Mouse (Mus musculus): ENCODE measurements around the gene Actg1. TPM values are rescaled to one million over a fixed set of nuclear protein-coding genes. Genes with fewer than 3 reads are reported as not detected.
A peak's percentile ranks its signal among the peaks of the same experiment; 100 is the strongest.
"Not testable (repeated sequence)": the region's sequence is repeated elsewhere in the genome, so short reads cannot be mapped to it uniquely, and the experiment has no call there.

The Actg1 gene
- polyA plus RNA-seq, 1 experiment from 2014 or later: 2,589 TPM

GRCm38 (mm10) chr11:120355277-120356039 lies 7.1 kb upstream of the Actg1 start:
- H3K9me3 ChIP-seq (ENCODE audit: control insufficient read depth, low read length): no peaks in the 10 kb centered on the region
- ATAC-seq (ENCODE audit: low read depth): no peak
- H3K9ac ChIP-seq (ENCODE audit: low read length): no peak overlapping the region
- no peaks in the 10 kb centered on the region; the same call in 1 of the 2 replicates for H3K36me3 ChIP-seq (ENCODE audit: control insufficient read depth, insufficient read depth, low read length)
- H3K4me1 ChIP-seq (replicated peaks; ENCODE audit: control insufficient read depth, insufficient read depth, low read length): peaks cover 71% of the 10 kb centered on the region
- H3K27ac ChIP-seq (ENCODE audit: low read length): peak overlapping the region; percentile 45; the same call in 1 of the 2 replicates
- H3K4me2 ChIP-seq (ENCODE audit: low read depth, low read length): no peak overlapping the region
- H3K27me3 ChIP-seq (ENCODE audit: control insufficient read depth, insufficient read depth, low read depth, low read length): no peaks in the 10 kb centered on the region
- WGBS: 34% methylated on average over 5 of the region's 5 CpGs
- H3K4me3 ChIP-seq (ENCODE audit: low read length): no peak overlapping the region

- Histone ChIP-seq H3K4me1 (replicated peaks; ENCODE audit: control insufficient read depth, insufficient read depth, low read length) (peaks cover 64% of the 10 kb centered on the region), H3K4me3 (ENCODE audit: low read length) (no peak overlapping the region), H3K36me3 (ENCODE audit: control insufficient read depth, insufficient read depth, low read length) (no peaks in the 10 kb centered on the region; the same call in 1 of the 2 replicates), H3K9me3 (ENCODE audit: control insufficient read depth, low read length) (no peaks in the 10 kb centered on the region), H3K4me2 (ENCODE audit: low read depth, low read length) (no peak overlapping the region), H3K27ac (ENCODE audit: low read length) (peak overlapping the region; percentile 45; the same call in 1 of the 2 replicates), H3K27me3 (ENCODE audit: control insufficient read depth, insufficient read depth, low read depth, low read length) (no peaks in the 10 kb centered on the region), H3K9ac (ENCODE audit: low read length) (no peak overlapping the region)
- 82% methylated on average over 17 of the region's 17 CpGs for WGBS
- no peak for ATAC-seq (ENCODE audit: low read depth)
Measured at GRCm38 (mm10) chr11:120354304-120355276, 6.2 kb upstream of the Actg1 start.

- Histone ChIP-seq H3K36me3 (ENCODE audit: control insufficient read depth, insufficient read depth, low read length) (no peaks in the 10 kb centered on the region; the same call in 1 of the 2 replicates), H3K9ac (ENCODE audit: low read length) (peak overlapping the region; percentile 46; the same call in 1 of the 2 replicates), H3K4me3 (ENCODE audit: low read length) (peak overlapping the region; percentile 19; the same call in 1 of the 2 replicates), H3K4me1 (replicated peaks; ENCODE audit: control insufficient read depth, insufficient read depth, low read length) (peaks cover 57% of the 10 kb centered on the region), H3K27me3 (ENCODE audit: control insufficient read depth, insufficient read depth, low read depth, low read length) (no peaks in the 10 kb centered on the region), H3K27ac (ENCODE audit: low read length) (peak overlapping the region; percentile 99), H3K9me3 (ENCODE audit: control insufficient read depth, low read length) (no peaks in the 10 kb centered on the region), H3K4me2 (ENCODE audit: low read depth, low read length) (peak overlapping the region; percentile 35)
- no peak for ATAC-seq (ENCODE audit: low read depth)
- whole genome bisulfite sequencing: 22% methylated on average over 26 of the region's 26 CpGs
Measured at GRCm38 (mm10) chr11:120353500-120354303, 5.4 kb upstream of the Actg1 start.

- WGBS: 38% methylated on average over 13 of the region's 13 CpGs
- no peak for ATAC-seq (ENCODE audit: low read depth)
- Histone ChIP-seq H3K36me3 (ENCODE audit: control insufficient read depth, insufficient read depth, low read length) (no peaks in the 10 kb centered on the region; the same call in 1 of the 2 replicates), H3K9ac (ENCODE audit: low read length) (peak overlapping the region; percentile 59), H3K9me3 (ENCODE audit: control insufficient read depth, low read length) (no peaks in the 10 kb centered on the region), H3K27ac (ENCODE audit: low read length) (peak overlapping the region; percentile 99), H3K4me1 (replicated peaks; ENCODE audit: control insufficient read depth, insufficient read depth, low read length) (peaks cover 47% of the 10 kb centered on the region), H3K4me3 (ENCODE audit: low read length) (no peak overlapping the region), H3K27me3 (ENCODE audit: control insufficient read depth, insufficient read depth, low read depth, low read length) (no peaks in the 10 kb centered on the region), H3K4me2 (ENCODE audit: low read depth, low read length) (no peak overlapping the region)
Measured at GRCm38 (mm10) chr11:120352571-120353290, 4.4 kb upstream of the Actg1 start.

- H3K4me2 ChIP-seq (ENCODE audit: low read depth, low read length); H3K9ac ChIP-seq (ENCODE audit: low read length); H3K36me3 ChIP-seq (ENCODE audit: control insufficient read depth, insufficient read depth, low read length); H3K27me3 ChIP-seq (ENCODE audit: control insufficient read depth, insufficient read depth, low read depth, low read length); H3K9me3 ChIP-seq (ENCODE audit: control insufficient read depth, low read length); ATAC-seq (ENCODE audit: low read depth); H3K4me3 ChIP-seq (ENCODE audit: low read length): not testable (repeated sequence)
- Histone ChIP-seq H3K27ac (ENCODE audit: low read length) (peak overlapping the region; percentile 99), H3K4me1 (replicated peaks; ENCODE audit: control insufficient read depth, insufficient read depth, low read length) (peaks cover 41% of the 10 kb centered on the region)
- WGBS: 79% methylated on average over 5 of the region's 5 CpGs
Measured at GRCm38 (mm10) chr11:120352093-120352350, 3.7 kb upstream of the Actg1 start.

- Histone ChIP-seq H3K4me1 (replicated peaks; ENCODE audit: control insufficient read depth, insufficient read depth, low read length) (peaks cover 41% of the 10 kb centered on the region), H3K36me3 (ENCODE audit: control insufficient read depth, insufficient read depth, low read length) (peaks cover 5% of the 10 kb centered on the region), H3K9me3 (ENCODE audit: control insufficient read depth, low read length) (no peaks in the 10 kb centered on the region), H3K27ac (ENCODE audit: low read length) (peak overlapping the region; percentile 99), H3K27me3 (ENCODE audit: control insufficient read depth, insufficient read depth, low read depth, low read length) (no peaks in the 10 kb centered on the region), H3K9ac (ENCODE audit: low read length) (peak overlapping the region; percentile 37), H3K4me2 (ENCODE audit: low read depth, low read length) (peak overlapping the region; percentile 92; the same call in 1 of the 2 replicates), H3K4me3 (ENCODE audit: low read length) (no peak overlapping the region)
- ATAC-seq (ENCODE audit: low read depth): no peak
- WGBS: 75% methylated on average over 10 of the region's 10 CpGs
Measured at GRCm38 (mm10) chr11:120351250-120352092, 3.1 kb upstream of the Actg1 start.

- Histone ChIP-seq H3K4me1 (replicated peaks; ENCODE audit: control insufficient read depth, insufficient read depth, low read length) (peaks cover 37% of the 10 kb centered on the region), H3K9me3 (ENCODE audit: control insufficient read depth, low read length) (no peaks in the 10 kb centered on the region), H3K27me3 (ENCODE audit: control insufficient read depth, insufficient read depth, low read depth, low read length) (no peaks in the 10 kb centered on the region), H3K4me3 (ENCODE audit: low read length) (peak overlapping the region; percentile 100), H3K27ac (ENCODE audit: low read length) (peak overlapping the region; percentile 99), H3K36me3 (ENCODE audit: control insufficient read depth, insufficient read depth, low read length) (peaks cover 7% of the 10 kb centered on the region), H3K9ac (ENCODE audit: low read length) (peak overlapping the region; percentile 97), H3K4me2 (ENCODE audit: low read depth, low read length) (peak overlapping the region; percentile 92)
- 12% methylated on average over 11 of the region's 11 CpGs for whole genome bisulfite sequencing
- ATAC-seq (ENCODE audit: low read depth): no peak
Measured at GRCm38 (mm10) chr11:120350711-120351110, 2.4 kb upstream of the Actg1 start.

All from lung, embryonic 16.5 days (tissue).